Mouse (Mus musculus): Measurements from ENCODE around the gene Dll4.

Dll4 gene

GRCm38 (mm10) chr2:119335535-119335934 lies 10.0 kb downstream of the Dll4 start:
- no peak for DNase-seq

DNA sequence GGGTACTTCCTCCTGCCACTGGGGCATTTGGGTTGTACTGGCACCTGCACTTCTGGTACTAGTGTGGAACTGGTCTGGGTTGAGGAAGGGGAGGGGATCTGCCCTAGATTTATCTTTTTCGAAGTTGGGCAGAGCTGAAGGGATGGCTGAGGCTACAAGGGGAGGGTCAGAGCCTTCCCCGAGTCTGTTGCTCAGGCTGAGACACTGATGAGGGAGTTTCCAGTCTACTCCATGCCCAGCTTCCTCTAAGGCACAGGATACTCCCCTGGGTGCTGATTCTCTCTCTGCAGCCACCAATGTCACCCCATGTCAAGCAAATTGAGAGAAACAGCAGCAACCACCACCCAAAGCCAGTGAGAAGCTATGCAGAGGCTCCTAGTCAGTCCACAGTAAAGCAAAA lies 10.4 kb downstream of the Dll4 start:
- no peak for DNase-seq

DNA sequence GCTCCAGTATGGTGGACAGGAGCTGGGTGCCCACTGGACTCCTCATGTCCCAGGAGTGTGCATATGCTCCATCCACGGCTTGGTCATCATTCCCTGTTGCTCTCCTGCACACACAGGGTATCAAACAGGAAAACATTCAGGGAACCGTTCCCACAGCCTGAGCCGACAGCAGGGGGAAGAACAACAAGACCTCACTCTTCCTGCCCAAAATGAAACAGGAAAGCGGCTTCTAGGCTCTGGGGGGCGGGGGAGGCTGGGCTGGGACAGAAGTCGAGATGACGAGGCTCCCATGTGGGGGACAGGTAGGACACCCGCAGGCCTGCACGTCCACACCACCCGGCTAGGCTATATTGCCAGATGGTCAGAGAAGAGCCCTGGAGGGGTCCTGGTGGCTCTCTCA lies 10.9 kb downstream of the Dll4 start:
- peak; percentile 69 for DNase-seq

- DNase-seq, result peak; percentile 95
Observed at GRCm38 (mm10) chr2:119337425-119338265, 12.1 kb downstream of the Dll4 start.

DNA sequence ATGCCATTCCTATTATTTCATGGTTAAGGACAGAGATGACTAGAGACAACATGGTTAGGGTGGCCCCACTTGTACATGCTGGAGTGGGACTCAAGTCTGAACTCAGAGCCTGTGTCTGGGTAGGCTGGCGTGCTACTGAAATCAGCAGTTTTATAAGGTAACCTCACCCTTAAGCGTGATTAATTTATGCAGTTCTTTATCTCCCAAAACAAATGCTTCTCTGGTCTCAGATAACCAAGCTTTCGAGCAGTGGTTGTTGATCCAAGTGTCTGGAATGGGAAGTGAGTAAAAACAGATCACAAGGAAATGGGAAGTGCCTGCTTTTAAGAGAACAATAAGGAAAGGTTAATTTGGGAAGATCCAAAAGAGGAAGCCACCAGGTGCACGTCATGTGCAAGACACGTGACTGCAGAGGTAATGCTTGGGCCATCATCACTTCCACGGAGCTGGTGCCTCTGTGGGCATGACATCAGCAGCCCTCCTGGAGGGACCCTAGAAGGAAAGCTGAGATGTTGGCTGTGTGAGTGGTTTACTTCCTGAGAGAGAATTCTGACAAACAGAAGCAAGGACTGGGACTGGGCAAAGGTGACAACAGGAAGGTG lies 19.1 kb downstream of the Dll4 start:
- DNase-seq, result no peak

- DNase-seq, result peak; percentile 86
Observed at GRCm38 (mm10) chr2:119350555-119351486, 25.2 kb downstream of the Dll4 start, which contains the start of gene Chac1. Gene Chac1, plus strand, starts transcription at chr2:119351229.

DNA sequence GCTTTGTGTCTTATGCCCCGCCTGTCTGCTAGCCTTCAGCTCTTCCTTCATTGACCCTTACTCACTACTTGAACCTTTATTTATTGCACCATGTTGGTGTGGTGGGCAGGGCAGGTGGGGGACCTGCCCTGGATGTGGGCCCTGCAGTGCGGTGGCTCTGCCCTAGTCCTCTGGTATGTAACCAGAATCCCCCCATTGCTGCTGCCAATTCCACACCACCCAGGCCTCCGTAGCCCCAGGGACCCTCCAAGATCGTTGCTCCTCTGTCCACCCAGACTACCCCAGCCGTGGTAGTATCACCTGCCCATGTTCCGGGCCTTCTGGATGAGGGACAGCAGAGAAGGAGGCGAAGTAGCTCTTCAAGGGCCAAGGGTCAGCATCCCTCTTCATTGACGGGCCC lies 28.1 kb downstream of the Dll4 start:
- DNase-seq, result no peak

DNA sequence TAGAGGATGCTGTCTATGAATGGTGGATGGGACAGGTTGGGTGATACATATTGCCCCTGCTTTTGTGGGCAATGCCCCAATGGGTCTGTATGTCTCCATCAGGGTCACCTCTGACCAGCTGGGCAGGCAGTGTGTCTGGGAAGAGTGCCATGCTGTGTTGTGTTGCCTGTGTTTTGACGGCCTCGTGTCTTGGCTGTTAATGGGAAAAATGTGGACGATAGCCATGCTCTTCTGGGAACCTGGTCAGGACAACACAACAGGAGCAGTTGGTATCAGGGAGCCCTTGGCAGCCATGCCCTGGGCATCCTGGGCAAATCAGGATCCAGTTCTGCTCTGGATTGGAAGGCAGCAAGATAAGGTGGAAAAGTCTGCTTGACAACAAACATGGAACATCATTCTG lies 29.5 kb downstream of the Dll4 start:
- DNase-seq, result no peak

GRCm38 (mm10) chr2:119355651-119356050 lies 30.1 kb downstream of the Dll4 start:
- peak; percentile 53 for DNase-seq

GRCm38 (mm10) chr2:119356310-119356709 lies 30.7 kb downstream of the Dll4 start:
- no peak for DNase-seq

GRCm38 (mm10) chr2:119356805-119357204 lies 31.2 kb downstream of the Dll4 start:
- DNase-seq, result no peak

DNA sequence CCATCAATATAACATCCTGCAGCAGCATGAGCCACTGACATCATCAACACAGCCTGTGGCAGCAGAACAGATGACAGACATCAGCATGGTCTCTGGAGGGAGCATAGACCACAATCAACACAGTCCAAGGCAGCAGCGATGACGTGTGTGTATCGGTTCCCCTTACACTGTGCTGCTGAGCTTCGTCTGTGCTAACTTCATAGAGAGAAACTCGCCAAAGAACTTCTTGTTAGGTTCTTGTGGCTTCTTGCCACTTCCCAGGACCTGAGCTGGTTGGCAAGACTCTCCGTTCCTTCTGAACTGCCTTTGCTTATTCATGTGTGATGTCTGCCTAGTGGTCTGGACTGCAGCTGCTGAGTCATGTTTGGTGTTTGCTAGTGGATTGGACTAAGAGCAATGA lies 32.7 kb downstream of the Dll4 start:
- DNase-seq, result no peak

DNA sequence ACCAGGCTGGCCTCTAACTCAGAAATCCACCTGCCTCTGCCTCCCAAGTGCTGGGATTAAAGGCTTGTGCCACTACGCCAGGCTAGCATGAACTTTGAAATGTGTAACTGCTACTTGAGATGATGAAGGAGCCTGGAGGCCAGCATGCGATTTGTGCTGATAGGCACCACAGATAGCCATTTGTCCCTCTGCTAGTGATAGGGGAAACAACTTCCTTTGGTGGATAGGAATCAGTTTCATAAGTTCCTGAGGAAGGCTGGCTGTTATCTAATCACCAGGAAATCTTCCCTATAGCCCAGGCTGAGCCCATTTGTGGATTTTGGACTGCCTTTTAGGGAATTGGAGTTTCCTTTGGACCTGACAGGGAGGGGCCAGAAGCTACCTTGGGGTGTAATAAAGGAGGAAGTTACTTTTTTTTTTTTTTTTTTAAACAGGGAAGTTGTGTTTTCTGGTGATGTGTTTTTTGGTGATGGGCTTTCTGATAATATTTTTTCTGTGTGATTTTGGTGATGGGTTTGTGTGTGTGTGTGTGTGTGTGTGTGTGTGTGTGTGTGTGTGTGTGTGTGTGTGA lies 34.2 kb downstream of the Dll4 start:
- DNase-seq, result no peak

DNA sequence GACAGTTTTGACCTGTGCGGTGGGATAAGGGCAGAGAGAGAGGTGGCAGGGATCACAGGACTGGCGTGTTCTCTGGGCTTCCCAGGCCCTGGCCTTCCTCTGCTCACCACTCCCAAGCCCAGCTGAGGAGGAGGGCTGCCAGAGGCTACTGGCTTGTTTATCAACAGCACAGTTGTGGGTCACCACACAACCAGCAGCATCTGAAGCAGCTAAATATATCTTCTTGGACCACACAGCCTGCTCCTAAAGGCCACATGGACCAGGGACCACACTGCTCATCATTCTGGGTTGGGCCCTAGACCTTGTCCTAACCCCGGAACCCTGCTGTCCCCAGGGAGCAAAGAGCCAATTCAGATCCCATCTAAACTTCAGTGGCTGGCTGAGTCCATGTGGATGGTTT lies 39.4 kb downstream of the Dll4 start:
- peak; percentile 25 for DNase-seq

GRCm38 (mm10) chr2:119367346-119367745 lies 41.8 kb downstream of the Dll4 start:
- DNase-seq, result no peak

DNA sequence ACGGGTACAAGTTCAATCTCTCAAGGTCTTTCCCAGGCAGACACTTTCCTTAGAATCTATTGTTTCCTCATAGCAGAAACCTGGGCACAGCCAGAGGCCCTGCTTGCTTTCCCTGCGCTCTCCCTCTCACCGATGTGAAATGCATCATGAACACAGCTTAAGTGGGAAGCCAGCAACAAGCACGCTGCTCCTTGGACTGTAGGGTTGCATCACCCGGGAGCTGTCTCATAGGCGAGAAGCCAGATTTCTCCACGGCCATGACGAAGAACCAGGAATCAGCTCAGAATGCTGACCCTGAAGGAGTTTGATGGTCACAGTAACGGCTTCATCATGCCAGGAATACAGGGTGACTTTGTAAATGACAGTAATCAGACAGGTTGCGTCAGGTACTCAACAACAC lies 44.5 kb downstream of the Dll4 start:
- no peak for DNase-seq

DNA sequence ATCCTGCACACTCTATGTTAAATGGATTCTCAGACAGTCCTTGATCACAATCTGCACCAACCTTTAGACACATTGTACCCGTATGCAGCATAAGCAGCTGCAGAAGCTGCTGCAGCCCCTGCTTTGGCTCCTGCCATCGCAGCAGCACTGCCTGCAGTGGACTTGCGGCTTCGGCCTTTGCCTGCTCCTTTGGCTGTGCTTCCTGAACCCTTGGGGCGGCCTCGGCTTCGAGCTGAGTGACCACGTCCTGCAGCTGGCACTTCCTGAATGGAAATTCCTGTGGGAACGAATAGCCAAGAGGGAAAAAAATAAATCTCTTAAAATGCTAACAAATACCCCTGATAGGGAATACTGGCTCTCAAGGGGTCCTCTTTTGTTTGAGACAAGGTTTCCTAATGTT lies 51.7 kb downstream of the Dll4 start:
- peak; percentile 59 for DNase-seq

GRCm38 (mm10) chr2:119377826-119378225 lies 52.2 kb downstream of the Dll4 start:
- DNase-seq, result no peak

- no peak for DNase-seq
Observed at GRCm38 (mm10) chr2:119379455-119379854, 53.9 kb downstream of the Dll4 start.
